25 mouse cellular contexts compared by ENCODE assay signal in the genomic region with DNA sequence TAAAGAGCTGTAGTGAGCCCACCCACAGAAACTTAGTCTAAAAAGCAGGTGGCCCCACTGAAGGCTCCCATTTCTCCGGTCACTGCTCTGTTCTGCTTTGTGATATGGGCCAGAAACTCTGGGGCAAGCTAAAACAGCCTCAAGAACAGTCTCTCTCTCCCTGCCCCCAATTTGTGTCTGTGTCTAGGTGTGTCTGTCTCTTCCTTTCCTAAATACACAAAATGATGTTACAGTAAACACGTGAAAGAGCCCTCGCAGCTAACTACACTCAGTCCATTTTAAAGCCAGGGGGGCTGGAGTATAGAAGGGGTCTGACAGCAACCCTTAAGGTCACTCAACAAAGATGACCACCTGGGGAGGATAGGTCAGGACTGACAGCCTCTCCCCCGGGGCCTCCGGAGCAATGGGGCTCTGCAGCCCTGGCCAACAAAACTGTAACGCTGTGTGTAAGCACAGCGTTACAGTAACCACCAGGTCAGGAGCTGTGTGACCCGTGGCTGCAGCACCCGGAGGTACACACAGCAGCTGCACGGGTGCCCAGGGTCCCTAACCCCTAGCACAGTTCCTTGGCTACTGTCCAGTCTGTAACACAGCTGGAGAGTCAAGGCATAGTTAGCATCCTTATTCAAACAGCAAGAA.
A peak's percentile ranks its signal among the peaks of the same experiment; 100 is the strongest.
DNase-seq lines count a peak whose midpoint lies in the region; ATAC-seq and TF ChIP-seq lines count a peak whose summit lies in the region.
"Had no signal": no experiment of that assay in that cellular context is flagged by ENCODE, and none has a peak within 500 bp of the region (broad histone marks: within the 10 kb centered on the region; RNA-seq: fewer than 3 reads in every experiment).

No protein-coding gene starts in this region.

- no peaks in the 10 kb centered on the region for H3K9me3 ChIP-seq in forebrain, embryonic 15.5 days
- no peaks in the 10 kb centered on the region for H3K9me3 ChIP-seq in forebrain, embryonic 14.5 days (replicated peaks; ENCODE audit: control insufficient read depth, low read length)
- H3K9me3 ChIP-seq in liver, embryonic 11.5 days (ENCODE audit: control insufficient read depth, low read length): no peaks in the 10 kb centered on the region
- H3K9me3 ChIP-seq in liver, postnatal 0 days (ENCODE audit: low read length): no peaks in the 10 kb centered on the region
- H3K9me3 ChIP-seq in embryonic facial prominence, embryonic 10.5 days: no peaks in the 10 kb centered on the region
- no peaks in the 10 kb centered on the region for H3K9me3 ChIP-seq in midbrain, embryonic 13.5 days
- H3K9me3 ChIP-seq: embryonic facial prominence, embryonic 15.5 days; G1E; heart, embryonic 15.5 days; liver, embryonic 13.5 days; neural tube, embryonic 12.5 days had no signal

- 13% methylated on average over 10 of the region's 10 CpGs for WGBS in forebrain, embryonic 15.5 days
- 10% methylated on average over 10 of the region's 10 CpGs for WGBS in forebrain, embryonic 14.5 days
- WGBS in liver, embryonic 11.5 days: 11% methylated on average over 10 of the region's 10 CpGs
- 11% methylated on average over 10 of the region's 10 CpGs for WGBS in liver, postnatal 0 days (ENCODE audit: insufficient replicate concordance)
- 5% methylated on average over 10 of the region's 10 CpGs for WGBS in embryonic facial prominence, embryonic 10.5 days
- WGBS in midbrain, embryonic 13.5 days: 4% methylated on average over 10 of the region's 10 CpGs

- no peaks in the 10 kb centered on the region for H3K36me3 ChIP-seq in forebrain, embryonic 15.5 days
- H3K36me3 ChIP-seq in forebrain, embryonic 14.5 days (ENCODE audit: control insufficient read depth, insufficient read depth, low read length): no peaks in the 10 kb centered on the region
- no peaks in the 10 kb centered on the region for H3K36me3 ChIP-seq in liver, embryonic 11.5 days (ENCODE audit: control insufficient read depth, insufficient read depth, low read length)
- no peaks in the 10 kb centered on the region for H3K36me3 ChIP-seq in liver, postnatal 0 days (replicated peaks; ENCODE audit: insufficient read depth, low read length)
- H3K36me3 ChIP-seq in embryonic facial prominence, embryonic 10.5 days (replicated peaks): no peaks in the 10 kb centered on the region
- no peaks in the 10 kb centered on the region for H3K36me3 ChIP-seq in midbrain, embryonic 13.5 days
- H3K36me3 ChIP-seq: embryonic facial prominence, embryonic 15.5 days; G1E; heart, embryonic 15.5 days; liver, embryonic 13.5 days; neural tube, embryonic 12.5 days had no signal

- H3K4me3 ChIP-seq in forebrain, embryonic 15.5 days: no peak overlapping the region
- H3K4me3 ChIP-seq in forebrain, embryonic 14.5 days (ENCODE audit: low read depth, low read length): no peak overlapping the region
- H3K4me3 ChIP-seq in liver, embryonic 11.5 days (ENCODE audit: low read depth, low read length): no peak overlapping the region
- H3K4me3 ChIP-seq in liver, postnatal 0 days (ENCODE audit: low read depth, low read length): no peak overlapping the region
- peak overlapping the region; percentile 2; the same call in 1 of the 2 replicates for H3K4me3 ChIP-seq in embryonic facial prominence, embryonic 10.5 days
- H3K4me3 ChIP-seq in midbrain, embryonic 13.5 days (replicated peaks): no peak overlapping the region
- H3K4me3 ChIP-seq: embryonic facial prominence, embryonic 15.5 days; heart, adult 2 months; heart, embryonic 15.5 days; left cerebral cortex, adult 2 months; liver, embryonic 13.5 days; neural tube, embryonic 12.5 days had no signal

- TF ChIP-seq EP300 in liver, postnatal 0 days (IDR thresholded peaks at IDR 0.05; ENCODE audit: low read depth): no peak

- H3K4me1 ChIP-seq in forebrain, embryonic 15.5 days: peaks cover 22% of the 10 kb centered on the region
- peaks cover 12% of the 10 kb centered on the region for H3K4me1 ChIP-seq in forebrain, embryonic 14.5 days (ENCODE audit: control insufficient read depth, insufficient read depth, low read length)
- H3K4me1 ChIP-seq in liver, embryonic 11.5 days (replicated peaks; ENCODE audit: control insufficient read depth, insufficient read depth, low read length): no peaks in the 10 kb centered on the region
- H3K4me1 ChIP-seq in liver, postnatal 0 days (ENCODE audit: insufficient read depth): no peaks in the 10 kb centered on the region
- H3K4me1 ChIP-seq in embryonic facial prominence, embryonic 10.5 days: peaks cover 31% of the 10 kb centered on the region
- H3K4me1 ChIP-seq in midbrain, embryonic 13.5 days (replicated peaks): peaks cover 42% of the 10 kb centered on the region
- H3K4me1 ChIP-seq: heart, embryonic 15.5 days had no signal

- no peak overlapping the region for H3K27ac ChIP-seq in forebrain, embryonic 15.5 days (replicated peaks)
- H3K27ac ChIP-seq in forebrain, embryonic 14.5 days (ENCODE audit: low read depth, low read length): no peak overlapping the region
- H3K27ac ChIP-seq in liver, embryonic 11.5 days (ENCODE audit: low read depth, low read length): no peak overlapping the region
- H3K27ac ChIP-seq in liver, postnatal 0 days (ENCODE audit: low read depth): no peak overlapping the region
- H3K27ac ChIP-seq in embryonic facial prominence, embryonic 10.5 days (replicated peaks): peak overlapping the region; percentile 54
- peak overlapping the region; percentile 64 for H3K27ac ChIP-seq in midbrain, embryonic 13.5 days
- H3K27ac ChIP-seq: embryonic facial prominence, embryonic 15.5 days; heart, adult 2 months; heart, embryonic 15.5 days; kidney, postnatal 0 days; left cerebral cortex, adult 2 months; liver, embryonic 13.5 days; neural tube, embryonic 12.5 days had no signal

- H3K9ac ChIP-seq in forebrain, embryonic 15.5 days (replicated peaks): no peak overlapping the region
- no peak overlapping the region for H3K9ac ChIP-seq in forebrain, embryonic 14.5 days (ENCODE audit: low read length)
- H3K9ac ChIP-seq in liver, embryonic 11.5 days (ENCODE audit: low read depth, low read length): no peak overlapping the region
- H3K9ac ChIP-seq in liver, postnatal 0 days (replicated peaks): no peak overlapping the region
- H3K9ac ChIP-seq in midbrain, embryonic 13.5 days (replicated peaks): 0 out of 2 replicates have a peak overlapping the region, but pooled peaks have one; percentile 32
- H3K9ac ChIP-seq: embryonic facial prominence, embryonic 15.5 days; heart, embryonic 15.5 days; liver, embryonic 13.5 days; lung, embryonic 14.5 days; neural tube, embryonic 12.5 days had no signal

- TF ChIP-seq CTCF in liver, postnatal 0 days (IDR thresholded peaks at IDR 0.05; ENCODE audit: low read depth): no peak

- DNase-seq in forebrain, embryonic 14.5 days (ENCODE audit: low spot score): no peak
- DNase-seq in liver, embryonic 11.5 days (ENCODE audit: low spot score): no peak
- no peak for DNase-seq in liver, postnatal 0 days
- DNase-seq in embryonic facial prominence, embryonic 10.5 days (ENCODE audit: low spot score): no peak
- DNase-seq: adrenal gland, postnatal 36 days; cerebellum, adult 9-10 months; gastrocnemius, postnatal 25 days; heart, adult 2 months; heart, postnatal 4 days; kidney, adult 2 months; left cerebral cortex, postnatal 4 days; liver, embryonic 13.5 days; lung, embryonic 14.5 days; right cerebral cortex, postnatal 25 days; spleen, adult 18-20 months had no signal

- ATAC-seq in forebrain, embryonic 15.5 days (replicated peaks): peak; percentile 57; the same call in 1 of the 2 replicates
- ATAC-seq in forebrain, embryonic 14.5 days: no peak
- ATAC-seq in liver, embryonic 11.5 days (replicated peaks; ENCODE audit: low FRiP score): 0 out of 2 replicates have a peak, but pooled peaks have one; percentile 26
- no peak for ATAC-seq in liver, postnatal 0 days
- peak; percentile 18; the same call in 1 of the 2 replicates for ATAC-seq in midbrain, embryonic 13.5 days
- no peak for ATAC-seq in frontal cortex, adult (ENCODE audit: low TSS enrichment)
- ATAC-seq: Patski had no signal

- H3K27me3 ChIP-seq in forebrain, embryonic 15.5 days: no peaks in the 10 kb centered on the region; the same call in 1 of the 2 replicates
- H3K27me3 ChIP-seq in forebrain, embryonic 14.5 days (replicated peaks; ENCODE audit: control insufficient read depth, insufficient read depth, low read length): peaks cover 11% of the 10 kb centered on the region; the same call in 1 of the 2 replicates
- H3K27me3 ChIP-seq in liver, embryonic 11.5 days (replicated peaks; ENCODE audit: control insufficient read depth, insufficient read depth, low read length): peaks cover 45% of the 10 kb centered on the region
- H3K27me3 ChIP-seq in liver, postnatal 0 days (ENCODE audit: insufficient read depth, low read length): peaks cover 15% of the 10 kb centered on the region; the same call in 1 of the 2 replicates
- peaks cover 91% of the 10 kb centered on the region for H3K27me3 ChIP-seq in embryonic facial prominence, embryonic 10.5 days (replicated peaks; ENCODE audit: low read depth, poor library complexity, severe bottlenecking)
- peaks cover 57% of the 10 kb centered on the region for H3K27me3 ChIP-seq in midbrain, embryonic 13.5 days

- no peak overlapping the region for H3K4me2 ChIP-seq in forebrain, embryonic 15.5 days (replicated peaks)
- no peak overlapping the region for H3K4me2 ChIP-seq in forebrain, embryonic 14.5 days (ENCODE audit: low read length)
- no peak overlapping the region for H3K4me2 ChIP-seq in liver, embryonic 11.5 days
- no peak overlapping the region for H3K4me2 ChIP-seq in liver, postnatal 0 days (ENCODE audit: low read depth, low read length)
- no peak overlapping the region for H3K4me2 ChIP-seq in midbrain, embryonic 13.5 days (replicated peaks)
- H3K4me2 ChIP-seq: embryonic facial prominence, embryonic 15.5 days; heart, embryonic 15.5 days; liver, embryonic 13.5 days; lung, embryonic 14.5 days had no signal

Comparison
In these comparisons a context has a peak if more than half of its experiments do, and no peak if none do; other contexts are left out.
1. ATAC-seq: peak in forebrain, embryonic 15.5 days (single experiment), liver, embryonic 11.5 days (single experiment) and midbrain, embryonic 13.5 days (single experiment); none in forebrain, embryonic 14.5 days (single experiment), liver, postnatal 0 days (single experiment) and frontal cortex, adult (single experiment).
2. H3K27ac ChIP-seq: peak in embryonic facial prominence, embryonic 10.5 days (single experiment) and midbrain, embryonic 13.5 days (single experiment); none in forebrain, embryonic 15.5 days (single experiment), forebrain, embryonic 14.5 days (single experiment), liver, embryonic 11.5 days (single experiment) and liver, postnatal 0 days (single experiment).